Mouse (Mus musculus): Measurements from ENCODE around the gene Taar5. TPM values are rescaled to one million over a fixed set of nuclear protein-coding genes. Genes with fewer than 3 reads are reported as not detected.

Gene Taar5
- polyA plus RNA-seq, 1 experiment from 2014 or later = not detected

DNA sequence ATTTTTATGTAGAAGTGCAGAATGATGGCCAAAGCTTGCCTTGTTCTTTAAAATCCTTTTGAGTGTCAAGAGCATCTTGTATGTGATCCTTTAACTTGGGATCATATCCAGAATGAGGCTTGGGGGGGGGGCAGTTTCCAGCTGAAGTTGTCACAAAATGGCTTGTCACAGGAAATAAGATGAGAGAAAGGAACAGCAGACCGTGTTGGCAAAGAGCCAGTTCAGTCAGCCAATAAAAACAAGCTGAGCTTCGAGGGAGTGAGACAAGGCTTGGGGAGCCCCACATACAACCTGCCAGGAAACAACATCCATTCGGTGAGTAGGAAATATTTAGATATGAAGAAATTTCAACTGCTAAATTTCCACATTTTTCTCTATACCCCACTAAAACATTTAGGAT, 7.1 kb upstream of the Taar5 start:
- no peak for TF ChIP-seq CTCF (IDR thresholded peaks at IDR 0.05)
- DNase-seq (ENCODE audit: low read depth, low spot score) (no peak), ATAC-seq (no peak)
- ChIA-PET POLR2A (no interaction called here), CTCF (no interaction called here)
- peaks cover 26% of the 10 kb centered on the region for H3K27me3 ChIP-seq
- in situ Hi-C loops (cut with MboI; ENCODE audit: low pct_unique_long_range_greater_than_20kb) = loop anchor here (25.0 kb wide), 1 partner anchor 324 kb away; no protein-coding TSS in a partner anchor

DNA sequence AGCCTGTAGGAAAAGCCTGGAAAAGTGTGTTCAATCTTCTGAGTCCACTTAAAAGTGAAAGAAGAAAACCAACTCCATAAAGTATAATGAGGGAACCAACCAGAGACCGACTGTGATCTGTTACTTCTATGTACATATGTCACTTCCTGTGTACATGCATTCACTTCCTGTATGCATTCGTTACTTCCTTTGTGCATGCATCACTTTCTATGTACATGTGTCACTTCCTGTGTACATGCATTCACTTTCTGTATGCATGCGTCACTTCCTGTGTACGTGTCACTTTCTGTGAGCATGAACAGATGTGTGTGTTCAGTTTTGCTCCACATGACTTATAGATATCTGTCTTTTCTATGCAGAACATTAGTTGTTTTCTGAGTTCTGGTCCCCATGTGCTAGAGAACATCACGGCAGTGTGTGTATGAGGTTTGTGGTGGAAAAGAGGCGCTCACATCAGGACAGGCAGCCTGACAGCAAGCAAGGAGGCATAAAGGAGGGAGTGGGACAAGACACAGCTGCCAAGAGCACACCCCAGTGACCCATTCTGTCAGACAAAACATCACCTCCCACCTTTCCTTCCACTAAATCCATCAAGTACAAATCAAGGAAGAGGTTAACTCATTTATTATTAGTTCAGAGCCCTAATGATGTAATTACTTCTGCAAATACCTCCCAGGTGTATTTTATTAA, 5.4 kb upstream of the Taar5 start:
- POLR2A ChIA-PET = no interaction called here
- in situ Hi-C loops (cut with MboI; ENCODE audit: low pct_unique_long_range_greater_than_20kb) = loop anchor here (25.0 kb wide), 1 partner anchor 322 kb away; no protein-coding TSS in a partner anchor
- no peak for ATAC-seq
- H3K27me3 ChIP-seq = peaks cover 28% of the 10 kb centered on the region
- no peak for TF ChIP-seq CTCF (IDR thresholded peaks at IDR 0.05)
- CTCF ChIA-PET = no interaction called here
- no peak for DNase-seq (ENCODE audit: low read depth, low spot score)

DNA sequence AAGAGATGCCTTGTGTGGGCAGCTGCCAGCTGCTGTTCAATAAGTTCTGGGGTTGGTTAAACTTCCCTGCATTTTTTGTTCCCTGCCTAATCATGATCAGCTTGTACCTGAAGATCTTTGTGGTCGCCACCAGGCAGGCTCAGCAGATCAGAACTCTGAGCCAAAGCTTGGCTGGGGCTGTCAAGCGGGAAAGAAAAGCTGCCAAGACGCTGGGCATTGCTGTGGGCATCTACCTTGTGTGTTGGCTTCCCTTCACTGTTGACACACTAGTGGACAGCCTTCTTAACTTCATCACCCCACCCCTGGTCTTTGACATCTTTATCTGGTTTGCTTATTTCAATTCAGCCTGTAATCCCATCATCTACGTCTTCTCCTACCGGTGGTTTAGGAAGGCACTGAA, 750 bp downstream of the Taar5 start:
- POLR2A ChIA-PET = no interaction called here
- DNase-seq (ENCODE audit: low read depth, low spot score) (no peak), ATAC-seq (no peak)
- CTCF ChIA-PET = interaction anchor here (1.2 kb wide), 1 partner anchor 10 kb away, joined by 3 read pairs; no protein-coding TSS in a partner anchor
- in situ Hi-C loops (cut with MboI; ENCODE audit: low pct_unique_long_range_greater_than_20kb) = loop anchor here (25.0 kb wide), 1 partner anchor 316 kb away; no protein-coding TSS in a partner anchor
- peaks cover 36% of the 10 kb centered on the region for H3K27me3 ChIP-seq
- TF ChIP-seq CTCF (IDR thresholded peaks at IDR 0.05) = no peak

DNA sequence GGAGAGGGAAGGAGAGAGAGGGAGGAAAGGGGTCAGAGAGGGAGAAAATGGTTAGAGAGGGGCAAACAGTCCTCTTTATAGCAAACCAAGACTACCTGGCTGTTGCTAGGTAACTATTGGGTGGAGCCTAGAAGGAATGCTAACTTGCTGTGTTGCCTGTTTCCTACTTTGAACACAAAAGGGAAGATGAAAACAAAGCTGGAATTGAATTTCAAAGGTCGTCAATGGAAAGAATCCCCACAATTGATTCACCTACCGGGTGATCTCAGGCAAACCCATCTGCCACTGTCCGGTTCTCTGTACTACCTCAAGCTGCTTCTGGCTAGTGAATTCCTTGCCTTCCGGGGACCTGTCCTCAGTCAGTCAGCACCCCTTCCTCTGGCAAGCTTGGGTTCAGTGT, 7.5 kb downstream of the Taar5 start:
- in situ Hi-C loops (cut with MboI; ENCODE audit: low pct_unique_long_range_greater_than_20kb) = no loop called here
- ChIA-PET CTCF (interaction anchor here (1.6 kb wide), 1 partner anchor 27 kb away, joined by 3 read pairs; no protein-coding TSS in a partner anchor), POLR2A (no interaction called here)
- no peak for DNase-seq (ENCODE audit: low read depth, low spot score)
- no peak for TF ChIP-seq CTCF (IDR thresholded peaks at IDR 0.05)
- peaks cover 7% of the 10 kb centered on the region for H3K27me3 ChIP-seq
- no peak for ATAC-seq

DNA sequence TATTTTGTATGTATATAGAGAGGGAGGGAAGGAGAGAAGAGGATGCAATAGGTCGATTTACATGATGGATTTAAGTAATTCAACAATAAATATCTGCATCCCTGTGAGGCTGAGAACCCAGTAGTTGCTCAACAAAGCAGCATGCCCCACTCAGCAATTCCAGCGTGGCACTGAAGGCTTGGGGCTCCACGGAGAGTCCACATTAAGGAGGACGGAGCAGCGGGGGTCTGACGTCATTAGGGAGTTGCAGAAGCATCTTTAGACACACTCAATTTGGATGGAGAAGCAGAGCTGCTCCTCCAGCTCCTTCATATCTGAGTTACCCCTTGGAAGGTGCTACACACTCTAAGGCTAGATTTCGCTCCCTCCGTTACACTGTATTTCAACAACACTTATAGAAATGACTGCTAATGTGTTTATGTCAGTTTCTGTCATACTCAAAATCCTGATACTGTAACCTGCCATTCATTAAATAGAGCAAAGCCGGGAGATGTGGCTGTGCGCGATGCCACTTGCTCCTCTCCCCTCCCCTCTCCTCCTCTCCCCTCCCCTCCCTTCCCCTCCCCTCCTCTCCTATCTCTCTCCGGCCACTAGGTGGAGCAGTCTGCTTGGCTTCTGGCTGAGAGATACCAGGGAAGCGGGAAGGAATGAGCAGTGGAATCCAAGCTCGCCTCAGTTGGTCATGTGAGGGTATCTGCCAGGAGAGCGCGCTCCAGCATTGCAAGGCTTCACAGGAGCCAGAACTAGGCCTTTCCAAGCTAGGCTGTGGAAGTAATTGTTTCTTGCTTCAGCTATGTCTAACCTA, 8.6 kb downstream of the Taar5 start:
- H3K27me3 ChIP-seq = peaks cover 7% of the 10 kb centered on the region
- DNase-seq (ENCODE audit: low read depth, low spot score) (peak; percentile 10), ATAC-seq (peak; percentile 82)
- in situ Hi-C loops (cut with MboI; ENCODE audit: low pct_unique_long_range_greater_than_20kb) = no loop called here
- peak; percentile 77 for TF ChIP-seq CTCF (IDR thresholded peaks at IDR 0.05)
- ChIA-PET POLR2A (no interaction called here), CTCF (interaction anchor here (0.5 to 1.6 kb wide), 3 partner anchors 26 to 152 kb away, joined by 3 to 4 read pairs (median 3); no protein-coding TSS in a partner anchor)

DNA sequence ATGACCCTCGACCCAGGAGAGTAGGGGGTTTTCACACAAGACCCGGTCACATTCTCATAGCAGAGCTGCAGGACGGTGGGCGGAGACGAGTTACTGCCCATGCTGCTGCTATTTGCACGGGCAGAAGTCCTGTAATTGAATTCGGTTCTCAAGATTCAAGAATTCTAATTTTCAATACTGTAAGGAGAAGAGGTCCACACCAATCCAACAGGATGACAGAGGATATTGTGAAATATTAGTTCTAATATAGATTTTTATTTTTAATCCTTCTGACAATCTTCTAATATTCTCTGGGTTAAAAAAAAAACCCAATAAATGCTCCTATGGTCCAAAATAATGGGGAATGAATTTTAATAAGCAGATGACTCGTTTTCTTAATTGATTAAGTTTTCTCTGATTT, 15.0 kb downstream of the Taar5 start, which contains the start of gene Taar6:
Taar6 (minus strand) TSS at position 101 of the 400 bp plus-strand sequence.
- TF ChIP-seq CTCF (IDR thresholded peaks at IDR 0.05) = no peak
- DNase-seq (ENCODE audit: low read depth, low spot score) = no peak
- peaks cover 46% of the 10 kb centered on the region for H3K27me3 ChIP-seq
- in situ Hi-C loops (cut with MboI; ENCODE audit: low pct_unique_long_range_greater_than_20kb) = no loop called here
- POLR2A ChIA-PET = no interaction called here
- CTCF ChIA-PET = no interaction called here
- no peak for ATAC-seq

DNA sequence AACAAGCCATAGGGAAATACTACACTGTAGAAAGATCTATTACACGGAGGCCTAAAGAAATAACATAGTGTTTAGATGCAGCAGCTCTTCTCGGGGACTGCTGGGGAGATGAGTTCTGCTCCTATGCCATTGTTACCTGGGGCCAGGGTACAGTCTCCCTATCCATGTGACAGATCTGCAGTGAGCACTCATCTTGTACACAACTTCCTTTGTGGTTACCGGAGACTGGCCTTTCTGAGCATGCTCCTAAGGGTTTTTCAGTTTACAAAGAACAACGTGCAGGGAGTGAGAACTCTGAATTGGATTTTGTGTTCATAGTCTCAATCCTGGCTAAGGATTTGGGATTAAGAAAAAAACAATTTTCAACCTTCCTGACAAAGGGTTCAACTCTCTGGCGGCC, 15.9 kb downstream of the Taar5 start:
- no peak for ATAC-seq
- POLR2A ChIA-PET = no interaction called here
- no peak for TF ChIP-seq CTCF (IDR thresholded peaks at IDR 0.05)
- in situ Hi-C loops (cut with MboI; ENCODE audit: low pct_unique_long_range_greater_than_20kb) = no loop called here
- DNase-seq (ENCODE audit: low read depth, low spot score) = no peak
- CTCF ChIA-PET = no interaction called here
- peaks cover 52% of the 10 kb centered on the region for H3K27me3 ChIP-seq

DNA sequence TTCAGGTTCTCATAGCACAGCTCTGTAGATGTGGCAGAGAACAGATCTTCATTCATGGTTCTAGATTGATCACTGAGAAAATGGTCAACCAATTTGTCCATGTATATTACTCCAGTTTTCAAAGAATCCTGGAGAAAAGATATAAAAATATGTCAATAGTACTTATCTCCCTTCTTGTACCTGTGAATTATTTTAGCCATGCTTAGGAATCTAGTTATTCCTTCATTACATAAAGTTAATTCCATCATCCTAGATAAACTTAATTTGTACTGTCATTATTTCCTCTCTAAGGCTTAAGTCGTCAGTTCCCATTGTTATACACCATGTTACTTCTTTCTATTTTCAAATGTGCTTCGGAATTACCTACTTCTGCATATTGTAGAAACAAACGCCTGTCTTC, 22.9 kb downstream of the Taar5 start, which contains the start of gene Taar7a:
Taar7a (minus strand) TSS at position 101 of the 400 bp plus-strand sequence.
- ATAC-seq = no peak
- no peak for TF ChIP-seq CTCF (IDR thresholded peaks at IDR 0.05)
- POLR2A ChIA-PET = no interaction called here
- in situ Hi-C loops (cut with MboI; ENCODE audit: low pct_unique_long_range_greater_than_20kb) = no loop called here
- CTCF ChIA-PET = no interaction called here
- peaks cover 40% of the 10 kb centered on the region for H3K27me3 ChIP-seq
- no peak for DNase-seq (ENCODE audit: low read depth, low spot score)

DNA sequence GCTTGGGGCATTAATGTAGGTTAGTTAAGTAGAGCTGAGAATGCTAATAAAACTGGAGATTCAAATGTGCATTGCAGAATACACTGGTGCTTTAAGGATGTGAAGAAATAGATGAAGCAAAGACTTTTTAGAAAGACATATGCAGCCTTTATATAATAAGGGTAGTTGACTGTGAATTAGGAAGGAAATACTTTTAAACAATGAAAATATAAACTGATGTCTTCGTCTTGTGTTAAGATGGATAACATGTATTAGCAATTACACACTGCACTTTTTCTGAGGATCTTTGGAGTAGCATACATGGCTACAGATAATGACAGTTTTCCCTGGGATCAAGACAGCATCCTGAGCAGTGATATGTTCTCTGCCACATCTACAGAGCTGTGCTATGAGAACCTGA, 29.1 kb downstream of the Taar5 start, which contains the start of gene Taar7b:
Taar7b (plus strand) TSS at position 301 of the 400 bp plus-strand sequence.
- POLR2A ChIA-PET = no interaction called here
- TF ChIP-seq CTCF (IDR thresholded peaks at IDR 0.05) = no peak
- ATAC-seq = no peak

DNA sequence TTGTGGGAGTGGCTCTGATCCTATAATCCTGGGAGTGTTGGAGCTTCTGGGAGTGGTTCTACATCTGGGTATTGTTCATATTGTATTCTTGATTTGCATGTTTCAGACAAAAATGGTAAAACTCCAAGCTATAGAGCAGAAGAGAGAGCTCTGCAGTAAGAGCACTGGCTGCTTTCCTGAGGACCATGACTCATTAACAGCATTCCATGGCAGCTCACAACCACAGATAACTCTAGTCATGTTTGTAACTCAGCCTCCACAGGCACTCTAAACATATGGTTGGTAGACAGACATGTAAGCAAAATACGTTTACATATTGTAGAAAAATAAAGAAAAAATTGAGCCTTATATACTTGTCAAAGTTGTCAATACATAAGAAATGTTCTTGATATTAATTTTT, 35.9 kb downstream of the Taar5 start:
- in situ Hi-C loops (cut with MboI; ENCODE audit: low pct_unique_long_range_greater_than_20kb) = no loop called here
- no peak for TF ChIP-seq CTCF (IDR thresholded peaks at IDR 0.05)
- ChIA-PET CTCF (interaction anchor here (1.1 kb wide), 1 partner anchor 14 kb away, joined by 3 read pairs; no protein-coding TSS in a partner anchor), POLR2A (no interaction called here)
- H3K27me3 ChIP-seq = peaks cover 21% of the 10 kb centered on the region
- DNase-seq (ENCODE audit: low read depth, low spot score) (no peak), ATAC-seq (no peak)

More for the DNA sequence above, 29.1 kb downstream of the Taar5 start, which contains the start of gene Taar7b:
- H3K27me3 ChIP-seq = peaks cover 38% of the 10 kb centered on the region
- in situ Hi-C loops (cut with MboI; ENCODE audit: low pct_unique_long_range_greater_than_20kb) = no loop called here
- no peak for DNase-seq (ENCODE audit: low read depth, low spot score)
- CTCF ChIA-PET = no interaction called here

DNA sequence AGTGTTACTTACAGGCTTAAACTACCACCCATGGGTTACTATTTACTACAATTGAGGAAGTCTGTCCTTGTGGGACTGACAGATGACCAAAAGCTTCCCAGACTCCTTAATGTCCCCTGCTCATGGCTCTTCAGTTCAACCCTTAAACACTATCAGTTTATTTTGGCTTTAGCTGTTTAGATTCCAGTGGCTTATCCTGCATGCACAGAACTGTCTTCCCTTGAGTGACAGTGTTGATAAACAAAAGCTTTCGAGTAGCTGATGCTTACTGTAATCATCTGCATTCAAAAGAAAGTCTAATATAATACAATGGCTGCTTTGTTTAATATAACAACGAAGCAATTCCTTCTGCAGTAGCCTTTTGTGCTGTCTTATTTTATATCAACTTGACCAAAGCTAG, 36.5 kb downstream of the Taar5 start:
- ChIA-PET POLR2A (no interaction called here), CTCF (interaction anchor here (1.1 kb wide), 1 partner anchor 15 kb away, joined by 3 read pairs; no protein-coding TSS in a partner anchor)
- TF ChIP-seq CTCF (IDR thresholded peaks at IDR 0.05) = no peak
- DNase-seq (ENCODE audit: low read depth, low spot score) = no peak
- in situ Hi-C loops (cut with MboI; ENCODE audit: low pct_unique_long_range_greater_than_20kb) = no loop called here
- ATAC-seq = no peak
- peaks cover 15% of the 10 kb centered on the region for H3K27me3 ChIP-seq
